Mouse (Mus musculus): ENCODE data around the gene Lce3a. TPM values are rescaled to one million over a fixed set of nuclear protein-coding genes. Genes with fewer than 3 reads are reported as not detected.
A peak's percentile ranks its signal among the peaks of the same experiment; 100 is the strongest.

Gene Lce3a
- polyA plus RNA-seq (2014; fragmentation: Nextera tagmentation; extraction: Ambion mirVana), result not detected in 2 replicates

DNA sequence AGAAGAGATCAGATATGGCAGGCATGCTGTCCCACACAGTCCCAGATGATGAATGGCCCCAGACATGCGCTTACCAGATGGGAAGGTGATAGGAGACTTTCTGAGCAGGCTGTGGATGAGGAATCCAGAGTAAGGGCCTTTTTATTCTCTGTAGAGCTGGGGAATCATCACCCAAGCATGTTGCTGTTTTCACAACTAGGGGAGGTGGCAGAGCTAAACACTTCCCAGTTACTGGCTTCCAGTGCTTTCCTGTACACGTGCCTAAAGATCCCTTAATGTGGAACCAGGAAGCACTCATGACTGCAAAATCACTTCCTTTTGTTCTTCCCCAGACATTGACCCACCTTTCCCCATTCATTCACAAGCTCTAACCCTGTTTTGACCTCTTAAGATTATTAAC is at the start of gene Lce3a:
Gene Lce3a (minus strand): TSS at position 101 of the 400 bp plus-strand sequence.
- WGBS, result 83% methylated on average over 2 of the region's 2 CpGs
- H3K4me2 ChIP-seq, result no peak within 1 kb of the TSS
- H3K9ac ChIP-seq (ENCODE audit: low read length), result no peak within 1 kb of the TSS
- H3K27me3 ChIP-seq (ENCODE audit: control insufficient read depth, insufficient read depth, low read length), result no peaks in the 10 kb centered on the region
- no peak for DNase-seq (ENCODE audit: low spot score, missing footprints)
- H3K4me1 ChIP-seq (ENCODE audit: control insufficient read depth, insufficient read depth, low read length), result no peaks in the 10 kb centered on the region
- H3K36me3 ChIP-seq (ENCODE audit: control insufficient read depth, insufficient read depth, low read length), result no peaks in the 10 kb centered on the region
- H3K9me3 ChIP-seq (ENCODE audit: control insufficient read depth, low read length), result no peaks in the 10 kb centered on the region
- H3K27ac ChIP-seq (ENCODE audit: low read depth, low read length), result no peak within 1 kb of the TSS
- no peak within 1 kb of the TSS for H3K4me3 ChIP-seq (ENCODE audit: low read depth, low read length)
- no peak for ATAC-seq (ENCODE audit: low FRiP score)

DNA sequence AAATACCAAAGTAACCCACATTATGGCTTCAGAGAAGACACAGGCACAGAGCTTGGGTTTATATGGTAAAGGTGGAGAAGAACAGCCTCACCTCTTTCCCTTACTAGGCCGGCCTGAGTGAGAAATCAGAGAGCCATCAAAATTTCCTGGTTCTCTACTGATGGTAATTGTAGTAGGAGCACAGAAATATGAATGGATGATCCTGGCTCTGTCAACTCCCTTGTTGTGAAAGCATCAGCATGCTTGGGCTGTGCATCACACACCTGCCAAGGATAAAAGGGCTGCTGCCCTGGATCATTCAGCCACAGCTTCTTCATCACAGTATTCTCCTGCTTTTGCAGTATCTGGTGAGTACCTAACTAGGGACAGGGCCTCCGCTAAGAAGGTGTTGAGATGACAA is 40.7 kb upstream of the Lce3a start, which contains the start of gene Lce3e:
Gene Lce3e (plus strand): TSS at position 301 of the 400 bp plus-strand sequence.
- Histone ChIP-seq H3K36me3 (ENCODE audit: control insufficient read depth, insufficient read depth, low read length) (no peaks in the 10 kb centered on the region), H3K4me3 (ENCODE audit: low read depth, low read length) (no peak within 1 kb of the TSS), H3K9me3 (ENCODE audit: control insufficient read depth, low read length) (no peaks in the 10 kb centered on the region), H3K9ac (ENCODE audit: low read length) (no peak within 1 kb of the TSS), H3K27ac (ENCODE audit: low read depth, low read length) (no peak within 1 kb of the TSS), H3K4me1 (ENCODE audit: control insufficient read depth, insufficient read depth, low read length) (no peaks in the 10 kb centered on the region), H3K4me2 (no peak within 1 kb of the TSS), H3K27me3 (ENCODE audit: control insufficient read depth, insufficient read depth, low read length) (no peaks in the 10 kb centered on the region)
- 84% methylated on average over 2 of the region's 2 CpGs for WGBS
- ATAC-seq (ENCODE audit: low FRiP score) (no peak), DNase-seq (ENCODE audit: low spot score, missing footprints) (no peak)

DNA sequence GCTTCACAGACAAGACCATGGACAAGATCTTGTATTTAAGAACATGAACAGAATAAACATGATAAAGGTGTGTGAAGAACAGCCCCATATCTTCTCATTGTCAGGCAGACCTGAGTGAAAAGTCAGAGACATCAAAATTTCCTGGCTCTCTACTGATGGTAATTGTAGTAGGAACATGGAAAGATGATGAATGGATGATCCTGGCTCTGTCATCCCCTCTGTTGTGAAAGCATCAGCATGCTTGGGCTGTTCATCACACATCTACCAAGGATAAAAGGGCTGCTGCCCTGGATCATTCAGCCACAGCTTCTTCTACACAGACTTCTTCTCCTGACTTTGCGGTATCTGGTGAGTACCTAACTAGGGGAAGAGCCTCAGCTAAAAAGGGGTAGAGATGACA is 31.1 kb upstream of the Lce3a start, which contains the start of gene Lce3d:
Gene Lce3d (plus strand): TSS at position 301 of the 400 bp plus-strand sequence.
- DNase-seq (ENCODE audit: low spot score, missing footprints) (no peak), ATAC-seq (ENCODE audit: low FRiP score) (no peak)
- H3K36me3 ChIP-seq (ENCODE audit: control insufficient read depth, insufficient read depth, low read length), result no peaks in the 10 kb centered on the region
- 95% methylated on average over 1 of the region's 1 CpGs for WGBS
- H3K4me2 ChIP-seq, result no peak within 1 kb of the TSS
- no peak within 1 kb of the TSS for H3K9ac ChIP-seq (ENCODE audit: low read length)
- H3K4me3 ChIP-seq (ENCODE audit: low read depth, low read length), result no peak within 1 kb of the TSS
- H3K4me1 ChIP-seq (ENCODE audit: control insufficient read depth, insufficient read depth, low read length), result no peaks in the 10 kb centered on the region
- H3K27me3 ChIP-seq (ENCODE audit: control insufficient read depth, insufficient read depth, low read length), result no peaks in the 10 kb centered on the region
- H3K27ac ChIP-seq (ENCODE audit: low read depth, low read length), result no peak within 1 kb of the TSS
- no peaks in the 10 kb centered on the region for H3K9me3 ChIP-seq (ENCODE audit: control insufficient read depth, low read length)

GRCm38 (mm10) chr3:92944186-92944585 is 18.2 kb upstream of the Lce3a start, which contains the start of gene Lce3c:
TSS of gene Lce3c (plus strand) at chr3:92944486.
- WGBS, result 83% methylated on average over 1 of the region's 1 CpGs
- H3K9ac ChIP-seq (ENCODE audit: low read length), result no peak within 1 kb of the TSS
- H3K4me2 ChIP-seq, result no peak within 1 kb of the TSS
- no peaks in the 10 kb centered on the region for H3K4me1 ChIP-seq (ENCODE audit: control insufficient read depth, insufficient read depth, low read length)
- H3K36me3 ChIP-seq (ENCODE audit: control insufficient read depth, insufficient read depth, low read length), result no peaks in the 10 kb centered on the region
- no peak within 1 kb of the TSS for H3K4me3 ChIP-seq (ENCODE audit: low read depth, low read length)
- no peak for DNase-seq (ENCODE audit: low spot score, missing footprints)
- no peak within 1 kb of the TSS for H3K27ac ChIP-seq (ENCODE audit: low read depth, low read length)
- H3K27me3 ChIP-seq (ENCODE audit: control insufficient read depth, insufficient read depth, low read length), result no peaks in the 10 kb centered on the region
- H3K9me3 ChIP-seq (ENCODE audit: control insufficient read depth, low read length), result no peaks in the 10 kb centered on the region
- no peak for ATAC-seq (ENCODE audit: low FRiP score)

DNA sequence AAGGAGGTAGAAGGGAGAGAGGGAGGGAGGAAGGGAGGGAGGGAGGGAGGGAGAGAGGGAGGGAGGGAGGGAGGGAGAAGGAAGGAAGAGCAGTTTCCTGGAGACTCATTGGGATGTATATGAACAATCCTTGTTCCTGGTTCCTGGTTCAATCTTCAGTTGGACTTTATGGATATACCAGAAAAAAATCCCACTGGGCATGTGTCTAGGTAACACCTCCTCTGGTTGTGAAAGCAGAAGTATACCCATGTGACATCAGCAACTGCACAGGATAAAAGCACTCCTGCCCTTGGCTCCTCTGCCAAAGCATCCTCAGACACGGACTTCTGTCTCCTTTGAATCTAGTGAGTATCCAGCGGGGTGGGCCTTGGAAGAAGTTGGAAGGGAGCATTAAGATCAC is 6.6 kb upstream of the Lce3a start, which contains the start of gene Lce3b:
Gene Lce3b (plus strand): TSS at position 301 of the 400 bp plus-strand sequence.
- ATAC-seq (ENCODE audit: low FRiP score) (no peak), DNase-seq (ENCODE audit: low spot score, missing footprints) (no peak)
- Histone ChIP-seq H3K9me3 (ENCODE audit: control insufficient read depth, low read length) (no peaks in the 10 kb centered on the region), H3K4me2 (no peak within 1 kb of the TSS), H3K27ac (ENCODE audit: low read depth, low read length) (no peak within 1 kb of the TSS), H3K4me1 (ENCODE audit: control insufficient read depth, insufficient read depth, low read length) (no peaks in the 10 kb centered on the region), H3K4me3 (ENCODE audit: low read depth, low read length) (no peak within 1 kb of the TSS), H3K9ac (ENCODE audit: low read length) (no peak within 1 kb of the TSS), H3K36me3 (ENCODE audit: control insufficient read depth, insufficient read depth, low read length) (no peaks in the 10 kb centered on the region), H3K27me3 (ENCODE audit: control insufficient read depth, insufficient read depth, low read length) (no peaks in the 10 kb centered on the region)
- WGBS, result 53% methylated on average over 2 of the region's 2 CpGs

- ATAC-seq (ENCODE audit: low FRiP score) (peak; percentile 67), DNase-seq (ENCODE audit: low spot score, missing footprints) (no peak)
- H3K9ac ChIP-seq (ENCODE audit: low read length), result no peak overlapping the region
- H3K4me3 ChIP-seq (ENCODE audit: low read depth, low read length), result no peak overlapping the region
- H3K4me1 ChIP-seq (ENCODE audit: control insufficient read depth, insufficient read depth, low read length), result no peaks in the 10 kb centered on the region
- no peaks in the 10 kb centered on the region for H3K27me3 ChIP-seq (ENCODE audit: control insufficient read depth, insufficient read depth, low read length)
- no peak overlapping the region for H3K27ac ChIP-seq (ENCODE audit: low read depth, low read length)
- 64% methylated on average over 4 of the region's 4 CpGs for WGBS
- no peak overlapping the region for H3K4me2 ChIP-seq
- no peaks in the 10 kb centered on the region for H3K36me3 ChIP-seq (ENCODE audit: control insufficient read depth, insufficient read depth, low read length)
- H3K9me3 ChIP-seq (ENCODE audit: control insufficient read depth, low read length), result no peaks in the 10 kb centered on the region
These were observed 5.7 kb downstream of the Lce3a start for GRCm38 (mm10) chr3:92920364-92920763.

- H3K36me3 ChIP-seq (ENCODE audit: control insufficient read depth, insufficient read depth, low read length), result no peaks in the 10 kb centered on the region
- H3K4me1 ChIP-seq (ENCODE audit: control insufficient read depth, insufficient read depth, low read length), result no peaks in the 10 kb centered on the region
- no peak for DNase-seq (ENCODE audit: low spot score, missing footprints)
- H3K9me3 ChIP-seq (ENCODE audit: control insufficient read depth, low read length), result no peaks in the 10 kb centered on the region
- WGBS, result 28% methylated on average over 4 of the region's 4 CpGs
- H3K4me2 ChIP-seq, result no peak overlapping the region
- no peak overlapping the region for H3K4me3 ChIP-seq (ENCODE audit: low read depth, low read length)
- ATAC-seq (ENCODE audit: low FRiP score), result peak; percentile 78; the same call in 1 of the 2 replicates
- H3K27ac ChIP-seq (ENCODE audit: low read depth, low read length), result no peak overlapping the region
- H3K9ac ChIP-seq (ENCODE audit: low read length), result no peak overlapping the region
- no peaks in the 10 kb centered on the region for H3K27me3 ChIP-seq (ENCODE audit: control insufficient read depth, insufficient read depth, low read length)
These were observed 18.5 kb downstream of the Lce3a start for GRCm38 (mm10) chr3:92907571-92907970.

DNA sequence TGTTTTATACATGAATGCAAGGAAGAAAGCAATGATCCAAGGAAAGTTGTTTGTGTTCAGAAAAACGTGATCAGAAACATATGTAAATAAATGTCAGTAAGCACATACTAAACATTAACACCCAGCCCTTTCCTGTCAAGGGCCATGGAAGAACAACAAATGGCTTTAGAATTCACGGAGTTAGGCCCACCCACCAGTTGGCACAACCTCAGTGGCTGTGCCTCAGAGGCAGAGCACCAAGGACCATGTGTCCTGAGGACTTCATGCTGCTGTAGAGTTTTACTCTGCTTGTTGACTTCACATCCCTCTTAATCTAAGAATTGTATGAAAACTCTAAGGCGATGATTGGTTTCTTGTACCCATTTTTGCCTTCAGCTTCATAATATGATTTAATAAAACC is 20.8 kb downstream of the Lce3a start:
- H3K9ac ChIP-seq (ENCODE audit: low read length), result no peak overlapping the region
- no peak for DNase-seq (ENCODE audit: low spot score, missing footprints)
- no peaks in the 10 kb centered on the region for H3K4me1 ChIP-seq (ENCODE audit: control insufficient read depth, insufficient read depth, low read length)
- no peak overlapping the region for H3K27ac ChIP-seq (ENCODE audit: low read depth, low read length)
- no peaks in the 10 kb centered on the region for H3K9me3 ChIP-seq (ENCODE audit: control insufficient read depth, low read length)
- H3K4me3 ChIP-seq (ENCODE audit: low read depth, low read length), result no peak overlapping the region
- ATAC-seq (ENCODE audit: low FRiP score), result no peak
- no peak overlapping the region for H3K4me2 ChIP-seq
- no peaks in the 10 kb centered on the region for H3K36me3 ChIP-seq (ENCODE audit: control insufficient read depth, insufficient read depth, low read length)
- 64% methylated on average over 3 of the region's 3 CpGs for WGBS
- no peaks in the 10 kb centered on the region for H3K27me3 ChIP-seq (ENCODE audit: control insufficient read depth, insufficient read depth, low read length)

- WGBS, result 31% methylated on average over 4 of the region's 4 CpGs
- Histone ChIP-seq H3K27ac (ENCODE audit: low read depth, low read length) (no peak overlapping the region), H3K36me3 (ENCODE audit: control insufficient read depth, insufficient read depth, low read length) (no peaks in the 10 kb centered on the region), H3K4me2 (no peak overlapping the region), H3K9me3 (ENCODE audit: control insufficient read depth, low read length) (no peaks in the 10 kb centered on the region), H3K4me3 (ENCODE audit: low read depth, low read length) (no peak overlapping the region), H3K9ac (ENCODE audit: low read length) (no peak overlapping the region), H3K4me1 (ENCODE audit: control insufficient read depth, insufficient read depth, low read length) (no peaks in the 10 kb centered on the region), H3K27me3 (ENCODE audit: control insufficient read depth, insufficient read depth, low read length) (no peaks in the 10 kb centered on the region)
- DNase-seq (ENCODE audit: low spot score, missing footprints) (no peak), ATAC-seq (ENCODE audit: low FRiP score) (peak; percentile 50; the same call in 1 of the 2 replicates)
These were observed 22.4 kb downstream of the Lce3a start for GRCm38 (mm10) chr3:92903640-92904039.
